Mouse (Mus musculus) monocyte, adult 5-6 weeks (primary cell): ENCODE data around the gene Cdkal1. TPM values are rescaled to one million over a fixed set of nuclear protein-coding genes. Genes with fewer than 3 reads are reported as not detected.

Source experiments
- ATAC-seq: fragments of 153-309, 156-312 bp; replicated peaks from 2 replicates; pipeline ENCODE4 v1.8.0; 2017; ENCODE audit warnings: mild to moderate bottlenecking; ENCODE audit not compliant: low TSS enrichment, insufficient number of reproducible peaks, severe bottlenecking, poor library complexity, low FRiP score
- total RNA-seq: library from RNA; stranded (forward); fragments of 200-1000, 200-491, 200-594 nt; gene quantifications from 3 replicates; pipeline ENCODE4 v1.2.3, GENCODE M21; 2017

The Cdkal1 gene
- total RNA-seq, 1 experiment from 2014 or later, result 60.5 TPM

GRCm38 (mm10) chr13:29775603-29776230 is 79.8 kb downstream of the Cdkal1 start:
- no peak for ATAC-seq

GRCm38 (mm10) chr13:29773563-29773962 is 81.9 kb downstream of the Cdkal1 start:
- no peak for ATAC-seq

- ATAC-seq, result no peak
Observed at GRCm38 (mm10) chr13:29772970-29773369, 82.5 kb downstream of the Cdkal1 start.

GRCm38 (mm10) chr13:29769647-29770436 is 85.6 kb downstream of the Cdkal1 start:
- ATAC-seq, result no peak

- ATAC-seq, result no peak
Observed at GRCm38 (mm10) chr13:29768104-29768503, 87.4 kb downstream of the Cdkal1 start.

GRCm38 (mm10) chr13:29767587-29767986 is 87.9 kb downstream of the Cdkal1 start:
- no peak for ATAC-seq

- ATAC-seq, result no peak
Observed at GRCm38 (mm10) chr13:29766377-29766776, 89.1 kb downstream of the Cdkal1 start.

- ATAC-seq, result no peak
Observed at GRCm38 (mm10) chr13:29765296-29765695, 90.2 kb downstream of the Cdkal1 start.

GRCm38 (mm10) chr13:29759691-29760467 is 95.6 kb downstream of the Cdkal1 start:
- no peak for ATAC-seq

GRCm38 (mm10) chr13:29756052-29756451 is 99.4 kb downstream of the Cdkal1 start:
- no peak for ATAC-seq

- no peak for ATAC-seq
Observed at GRCm38 (mm10) chr13:29753254-29753653, 102.2 kb downstream of the Cdkal1 start.

- no peak for ATAC-seq
Observed at GRCm38 (mm10) chr13:29752061-29752460, 103.4 kb downstream of the Cdkal1 start.

- ATAC-seq, result no peak
Observed at GRCm38 (mm10) chr13:29751201-29751600, 104.3 kb downstream of the Cdkal1 start.

- ATAC-seq, result no peak
Observed at GRCm38 (mm10) chr13:29747347-29747647, 108.2 kb downstream of the Cdkal1 start.

- ATAC-seq, result no peak
Observed at GRCm38 (mm10) chr13:29746501-29747346, 108.8 kb downstream of the Cdkal1 start.

- ATAC-seq, result no peak
Observed at GRCm38 (mm10) chr13:29745073-29745472, 110.4 kb downstream of the Cdkal1 start.

GRCm38 (mm10) chr13:29744188-29744587 is 111.3 kb downstream of the Cdkal1 start:
- ATAC-seq, result no peak

- ATAC-seq, result no peak
Observed at GRCm38 (mm10) chr13:29743761-29744160, 111.7 kb downstream of the Cdkal1 start.
